Mouse (Mus musculus) brain, embryonic 14.5 days (tissue): ENCODE results near the gene Bcl2l13.

ENCODE experiments used
- CTCF ChIP-seq: fragments of 200-500 bp; IDR thresholded peaks from 2 replicates; pipeline ENCODE4 v1.5.1; 2012; ENCODE audit warnings: inconsistent platforms, mild to moderate bottlenecking, moderate library complexity, borderline replicate concordance; ENCODE audit not compliant: insufficient read depth, insufficient read length; ENCODE audit errors: extremely low read depth
- POLR2A ChIP-seq: fragments of 200-500 bp; IDR thresholded peaks from 2 replicates; pipeline ENCODE4 v1.6.1; 2012; ENCODE audit warnings: mild to moderate bottlenecking, inconsistent platforms, borderline replicate concordance; ENCODE audit not compliant: poor library complexity, insufficient read depth, insufficient read length, severe bottlenecking; ENCODE audit errors: extremely low read depth

- no peak for TF ChIP-seq POLR2A
- TF ChIP-seq CTCF, result no peak
Observed at GRCm38 (mm10) chr6:120860079-120860478, 24.1 kb downstream of the Bcl2l13 start.
